Mouse (Mus musculus) megakaryocyte progenitor cell, adult 5-6 weeks (primary cell): ENCODE results near the gene G3bp1. TPM values are rescaled to one million over a fixed set of nuclear protein-coding genes. Genes with fewer than 3 reads are reported as not detected.

ENCODE experiments used
- ATAC-seq: replicated peaks from 2 replicates; pipeline ENCODE4 v1.8.0; 2016; ENCODE audit warnings: mild to moderate bottlenecking, moderate TSS enrichment, inconsistent platforms; ENCODE audit not compliant: poor library complexity
- total RNA-seq, 2 experiments: library from RNA; stranded (forward) in 1 of 2; stranded (reverse) in 1 of 2; fragments of 157-497, 149-512 nt in 1 of 2; fragments of 200-1000 nt in 1 of 2; gene quantifications; 2 replicates each; pipeline versions ENCODE4 v1.2.3 to v1.2.4; 2015 to 2017

The G3bp1 gene
- total RNA-seq, 2 experiments from 2014 or later, result 85.5 to 123 TPM

- ATAC-seq, result no peak
Measured at GRCm38 (mm10) chr11:55462149-55462548, 7.3 kb upstream of the G3bp1 start.

- ATAC-seq, result no peak
Measured at GRCm38 (mm10) chr11:55464707-55465106, 4.8 kb upstream of the G3bp1 start.

GRCm38 (mm10) chr11:55465177-55465576 lies 4.3 kb upstream of the G3bp1 start:
- ATAC-seq, result no peak

GRCm38 (mm10) chr11:55468012-55468411 lies 1.5 kb upstream of the G3bp1 start:
- no peak for ATAC-seq

- peak; percentile 23 for ATAC-seq
Measured at GRCm38 (mm10) chr11:55468611-55469047, 856 bp upstream of the G3bp1 start.

- peak; percentile 7 for ATAC-seq
Measured at GRCm38 (mm10) chr11:55469923-55470691, 622 bp downstream of the G3bp1 start.

GRCm38 (mm10) chr11:55470761-55471160 lies 1.3 kb downstream of the G3bp1 start:
- ATAC-seq, result no peak

- no peak for ATAC-seq
Measured at GRCm38 (mm10) chr11:55471467-55471866, 2.0 kb downstream of the G3bp1 start.

GRCm38 (mm10) chr11:55473219-55473618 lies 3.7 kb downstream of the G3bp1 start:
- no peak for ATAC-seq

- ATAC-seq, result no peak
Measured at GRCm38 (mm10) chr11:55485443-55485842, 16.0 kb downstream of the G3bp1 start.

- no peak for ATAC-seq
Measured at GRCm38 (mm10) chr11:55496158-55496557, 26.7 kb downstream of the G3bp1 start.

GRCm38 (mm10) chr11:55497885-55498284 lies 28.4 kb downstream of the G3bp1 start:
- peak; percentile 87 for ATAC-seq

- no peak for ATAC-seq
Measured at GRCm38 (mm10) chr11:55501955-55502531, 32.6 kb downstream of the G3bp1 start.

GRCm38 (mm10) chr11:55502886-55503285 lies 33.4 kb downstream of the G3bp1 start:
- ATAC-seq, result peak; percentile 45

GRCm38 (mm10) chr11:55505485-55505884 lies 36.0 kb downstream of the G3bp1 start:
- no peak for ATAC-seq

GRCm38 (mm10) chr11:55511374-55511773 lies 41.9 kb downstream of the G3bp1 start:
- peak; percentile 75 for ATAC-seq

GRCm38 (mm10) chr11:55517666-55518065 lies 48.2 kb downstream of the G3bp1 start:
- ATAC-seq, result no peak

- peak; percentile 93 for ATAC-seq
Measured at GRCm38 (mm10) chr11:55518806-55519674, 49.6 kb downstream of the G3bp1 start.

- peak; percentile 90 for ATAC-seq
Measured at GRCm38 (mm10) chr11:55530741-55531140, 61.3 kb downstream of the G3bp1 start.

- ATAC-seq, result no peak
Measured at GRCm38 (mm10) chr11:55533378-55533777, 63.9 kb downstream of the G3bp1 start.

GRCm38 (mm10) chr11:55534766-55535165 lies 65.3 kb downstream of the G3bp1 start:
- no peak for ATAC-seq
